Mouse (Mus musculus): Measurements from ENCODE around the gene Ikzf1. TPM values are rescaled to one million over a fixed set of nuclear protein-coding genes. Genes with fewer than 3 reads are reported as not detected.

Ikzf1 gene
- total RNA-seq, 2 experiments from 2014 or later: 1.1 to 2.6 TPM

GRCm38 (mm10) chr11:11766736-11767135, 81.9 kb downstream of the Ikzf1 start:
- no peak for DNase-seq

GRCm38 (mm10) chr11:11768057-11768456, 83.3 kb downstream of the Ikzf1 start:
- DNase-seq: no peak

- DNase-seq: no peak
Observed at GRCm38 (mm10) chr11:11769281-11769680, 84.5 kb downstream of the Ikzf1 start.

- no peak for DNase-seq
Observed at GRCm38 (mm10) chr11:11770691-11771090, 85.9 kb downstream of the Ikzf1 start.

GRCm38 (mm10) chr11:11772196-11772595, 87.4 kb downstream of the Ikzf1 start:
- DNase-seq: no peak

- no peak for DNase-seq
Observed at GRCm38 (mm10) chr11:11774384-11774783, 89.6 kb downstream of the Ikzf1 start.

GRCm38 (mm10) chr11:11774893-11775292, 90.1 kb downstream of the Ikzf1 start:
- no peak for DNase-seq

- no peak for DNase-seq
Observed at GRCm38 (mm10) chr11:11776071-11776821, 91.4 kb downstream of the Ikzf1 start.

GRCm38 (mm10) chr11:11776822-11777174, 92.0 kb downstream of the Ikzf1 start:
- DNase-seq: no peak

GRCm38 (mm10) chr11:11777246-11777645, 92.4 kb downstream of the Ikzf1 start:
- no peak for DNase-seq

GRCm38 (mm10) chr11:11777796-11778195, 93.0 kb downstream of the Ikzf1 start:
- no peak for DNase-seq

GRCm38 (mm10) chr11:11778345-11778744, 93.5 kb downstream of the Ikzf1 start:
- no peak for DNase-seq

- DNase-seq: no peak
Observed at GRCm38 (mm10) chr11:11781728-11782127, 96.9 kb downstream of the Ikzf1 start.

- DNase-seq: no peak
Observed at GRCm38 (mm10) chr11:11785457-11785856, 100.7 kb downstream of the Ikzf1 start.

- peak; percentile 81 for DNase-seq
Observed at GRCm38 (mm10) chr11:11788521-11788974, 103.7 kb downstream of the Ikzf1 start.

GRCm38 (mm10) chr11:11794626-11795025, 109.8 kb downstream of the Ikzf1 start:
- no peak for DNase-seq

GRCm38 (mm10) chr11:11798690-11799089, 113.9 kb downstream of the Ikzf1 start:
- DNase-seq: no peak

GRCm38 (mm10) chr11:11800304-11800703, 115.5 kb downstream of the Ikzf1 start:
- no peak for DNase-seq

- no peak for DNase-seq
Observed at GRCm38 (mm10) chr11:11801067-11801466, 116.3 kb downstream of the Ikzf1 start.

- DNase-seq: no peak
Observed at GRCm38 (mm10) chr11:11804421-11804820, 119.6 kb downstream of the Ikzf1 start.

- DNase-seq: no peak
Observed at GRCm38 (mm10) chr11:11805951-11806350, 121.1 kb downstream of the Ikzf1 start.

- no peak for DNase-seq
Observed at GRCm38 (mm10) chr11:11808035-11808819, 123.4 kb downstream of the Ikzf1 start.

- DNase-seq: peak; percentile 97
Observed at GRCm38 (mm10) chr11:11808820-11809403, 124.1 kb downstream of the Ikzf1 start, which contains the start of gene Fignl1. TSS of gene Fignl1 (minus strand) at chr11:11808962.
